Comparison of ENCODE assay signal across 21 mouse cellular contexts in genomic region chr12:111436170-111436569, GRCm38 (mm10). TPM values are rescaled to one million over a fixed set of nuclear protein-coding genes. Genes with fewer than 3 reads are reported as not detected.
A peak's percentile ranks its signal among the peaks of the same experiment; 100 is the strongest.
DNase-seq lines count a peak whose midpoint lies in the region; ATAC-seq and TF ChIP-seq lines count a peak whose summit lies in the region.
"Had no signal": no experiment of that assay in that cellular context is flagged by ENCODE, and none has a peak within 500 bp of the region (broad histone marks: within the 10 kb centered on the region; RNA-seq: fewer than 3 reads in every experiment).

No protein-coding gene starts in this region.

- intact Hi-C loops in left cerebral cortex, adult 2 months (cut with DNase I) = no loop called here

- no peaks in the 10 kb centered on the region for H3K79me2 ChIP-seq in macrophage (ENCODE audit: inconsistent target)

- no peak for DNase-seq in left cerebral cortex, adult 2 months (ENCODE audit: extremely low spot score in 1 of 2, low spot score in 2 of 2)
- DNase-seq in left cerebral cortex, adult 9 months (ENCODE audit: low spot score in 2 of 2) = no peak
- DNase-seq in thymus, postnatal 36 days = no peak
- DNase-seq: cerebellum, adult 11 months; gastrocnemius, postnatal 14 days; heart, postnatal 36 days; kidney, adult 9 months; layer of hippocampus, postnatal 36 days; left cerebral cortex, postnatal 4 days; spleen, adult 18-20 months; thymus, postnatal 14 days had no signal

- no peak for ATAC-seq in intestine, postnatal 0 days
- ATAC-seq in forebrain, embryonic 16.5 days = no peak
- ATAC-seq: hindbrain, embryonic 16.5 days had no signal

- no peak overlapping the region for H3K4me2 ChIP-seq in intestine, postnatal 0 days (replicated peaks; ENCODE audit: low read depth)
- H3K4me2 ChIP-seq in forebrain, embryonic 16.5 days (ENCODE audit: low read length) = no peak overlapping the region
- H3K4me2 ChIP-seq: embryonic facial prominence, embryonic 13.5 days; heart, embryonic 11.5 days; lung, embryonic 15.5 days had no signal

- no peaks in the 10 kb centered on the region for H3K27me3 ChIP-seq in intestine, postnatal 0 days (replicated peaks; ENCODE audit: control insufficient read depth, insufficient read depth, low read length)
- peaks cover 15% of the 10 kb centered on the region for H3K27me3 ChIP-seq in forebrain, embryonic 16.5 days (replicated peaks; ENCODE audit: control insufficient read depth, insufficient read depth, low read length)

- no peak overlapping the region for H3K9ac ChIP-seq in intestine, postnatal 0 days (ENCODE audit: low read depth, low read length)
- no peak overlapping the region for H3K9ac ChIP-seq in forebrain, embryonic 16.5 days (replicated peaks; ENCODE audit: low read depth, low read length)
- H3K9ac ChIP-seq: embryonic facial prominence, embryonic 13.5 days; lung, embryonic 15.5 days had no signal

- no peak overlapping the region for H3K4me3 ChIP-seq in left cerebral cortex, adult 2 months
- H3K4me3 ChIP-seq in bone marrow macrophage, adult 2 months (ENCODE audit: insufficient read depth, low read length) = peak overlapping the region; percentile 16
- no peak overlapping the region for H3K4me3 ChIP-seq in intestine, postnatal 0 days (ENCODE audit: low read depth, low read length)
- H3K4me3 ChIP-seq in macrophage (ENCODE audit: inconsistent target) = no peak overlapping the region
- no peak overlapping the region for H3K4me3 ChIP-seq in forebrain, embryonic 16.5 days (replicated peaks; ENCODE audit: low read length)
- H3K4me3 ChIP-seq: embryonic facial prominence, embryonic 13.5 days; lung, embryonic 15.5 days had no signal

- H3K9me3 ChIP-seq in intestine, postnatal 0 days (ENCODE audit: control insufficient read depth) = no peaks in the 10 kb centered on the region
- H3K9me3 ChIP-seq in forebrain, embryonic 16.5 days (ENCODE audit: control insufficient read depth, low read length) = no peaks in the 10 kb centered on the region
- H3K9me3 ChIP-seq: embryonic facial prominence, embryonic 13.5 days; lung, embryonic 15.5 days had no signal

- H3K27ac ChIP-seq in left cerebral cortex, adult 2 months = peak overlapping the region; percentile 50; the same call in 1 of the 2 replicates
- peak overlapping the region; percentile 85 for H3K27ac ChIP-seq in bone marrow macrophage, adult 2 months (ENCODE audit: insufficient read depth, low read depth, low read length)
- H3K27ac ChIP-seq in intestine, postnatal 0 days (ENCODE audit: low read depth, low read length) = 0 out of 2 replicates have a peak overlapping the region, but pooled peaks have one; percentile 21
- peak overlapping the region; percentile 98 for H3K27ac ChIP-seq in macrophage
- no peak overlapping the region for H3K27ac ChIP-seq in forebrain, embryonic 16.5 days (ENCODE audit: low read length)
- H3K27ac ChIP-seq: embryonic facial prominence, embryonic 13.5 days; lung, embryonic 15.5 days had no signal

- no peak for TF ChIP-seq CTCF in left cerebral cortex, adult 2 months (IDR thresholded peaks at IDR 0.05)
- no peak for TF ChIP-seq CTCF in bone marrow macrophage, adult 2 months (IDR thresholded peaks at IDR 0.05; ENCODE audit: low read depth, low read length)
- no peak for TF ChIP-seq CTCF in intestine, postnatal 0 days (IDR thresholded peaks at IDR 0.05; ENCODE audit: low read depth)

- TF ChIP-seq POLR2A in bone marrow macrophage, adult 2 months (IDR thresholded peaks at IDR 0.05; ENCODE audit: borderline replicate concordance, low read depth, low read length) = no peak

- H3K36me3 ChIP-seq in intestine, postnatal 0 days (ENCODE audit: control insufficient read depth, insufficient read depth) = no peaks in the 10 kb centered on the region
- H3K36me3 ChIP-seq in macrophage (ENCODE audit: inconsistent target) = no peaks in the 10 kb centered on the region
- H3K36me3 ChIP-seq in forebrain, embryonic 16.5 days (ENCODE audit: control insufficient read depth, insufficient read depth) = no peaks in the 10 kb centered on the region
- H3K36me3 ChIP-seq: embryonic facial prominence, embryonic 13.5 days; lung, embryonic 15.5 days had no signal

- peaks cover 82% of the 10 kb centered on the region for H3K4me1 ChIP-seq in bone marrow macrophage, adult 2 months (ENCODE audit: control insufficient read depth, insufficient read depth, low read length)
- peaks cover 19% of the 10 kb centered on the region for H3K4me1 ChIP-seq in intestine, postnatal 0 days (replicated peaks; ENCODE audit: control insufficient read depth, insufficient read depth, low read length)
- no peaks in the 10 kb centered on the region for H3K4me1 ChIP-seq in forebrain, embryonic 16.5 days (replicated peaks; ENCODE audit: control insufficient read depth, insufficient read depth, low read length)

- 82% methylated on average over 3 of the region's 3 CpGs for WGBS in intestine, postnatal 0 days
- WGBS in macrophage (ENCODE audit: missing documents) = 58% methylated on average over 3 of the region's 3 CpGs
- WGBS in forebrain, embryonic 16.5 days = 87% methylated on average over 3 of the region's 3 CpGs

RNA-seq across cellular contexts. Expression of gene Tnfaip2, which starts 6.1 kb away (rescaled TPM):
- total RNA-seq in left cerebral cortex, adult 2 months (2021) = under 1 TPM; 0.82 to 0.84 TPM
- polyA plus RNA-seq in bone marrow macrophage, adult 2 months (2012; ENCODE audit: insufficient read depth, insufficient read length, missing spikeins) = 300 and 304 TPM in 2 replicates
- polyA plus RNA-seq in intestine, postnatal 0 days (2015; fragmentation: Nextera tagmentation; extraction: Ambion mirVana) = 10.5 and 10.8 TPM in 2 replicates
- over 10,000 TPM in 4 of 26 experiments, 1,000 to 10,000 TPM in 18, 100 to 1,000 TPM in 4; 785 to 11,990 (median 4,844) TPM for total RNA-seq in macrophage (2018; cell fraction: chromatin; rRNA removed)
- total RNA-seq in macrophage (2018; cell fraction: cytosol; rRNA removed) = 1,000 to 10,000 TPM in 8 of 26 experiments, 100 to 1,000 TPM in 18; 279 to 3,779 (median 516) TPM
- total RNA-seq in macrophage (2018; cell fraction: nucleus; rRNA removed) = 1,000 to 10,000 TPM in 19 of 26 experiments, 100 to 1,000 TPM in 7; 417 to 7,545 (median 2,584) TPM
- 127 to 339 TPM (median 289 TPM) in 3 replicates for polyA plus RNA-seq in macrophage (2018)
- polyA plus RNA-seq in forebrain, embryonic 16.5 days (2015; fragmentation: Nextera tagmentation; extraction: Ambion mirVana) = 0.63 and 0.84 TPM in 2 replicates

RNA-seq across cellular contexts. Expression of gene Exoc3l4, which starts 19.4 kb away (rescaled TPM):
- total RNA-seq in left cerebral cortex, adult 2 months (2021) = under 1 TPM; 0.54 to 0.96 TPM
- 7.8 and 8.0 TPM in 2 replicates for polyA plus RNA-seq in bone marrow macrophage, adult 2 months (2012; ENCODE audit: insufficient read depth, insufficient read length, missing spikeins)
- 163 and 172 TPM in 2 replicates for polyA plus RNA-seq in intestine, postnatal 0 days (2015; fragmentation: Nextera tagmentation; extraction: Ambion mirVana)
- 100 to 1,000 TPM in 1 of 26 experiments, 10 to 100 TPM in 23, 1 to 10 TPM in 2; 9.1 to 109 (median 30.7) TPM for total RNA-seq in macrophage (2018; cell fraction: chromatin; rRNA removed)
- 10 to 100 TPM in 20 of 26 experiments, 1 to 10 TPM in 6; 7.8 to 73.6 (median 15.0) TPM for total RNA-seq in macrophage (2018; cell fraction: cytosol; rRNA removed)
- total RNA-seq in macrophage (2018; cell fraction: nucleus; rRNA removed) = 100 to 1,000 TPM in 4 of 26 experiments, 10 to 100 TPM in 20, 1 to 10 TPM in 2; 8.3 to 170 (median 42.3) TPM
- polyA plus RNA-seq in macrophage (2018) = 8.0 to 13.2 TPM (median 12.5 TPM) in 3 replicates
- polyA plus RNA-seq in forebrain, embryonic 16.5 days (2015; fragmentation: Nextera tagmentation; extraction: Ambion mirVana) = 1.9 and 2.5 TPM in 2 replicates

RNA-seq across cellular contexts. Expression of gene Lbhd2, which starts 29.6 kb away (rescaled TPM):
- total RNA-seq in left cerebral cortex, adult 2 months (2021) = 1 to 10 TPM; 1.3 to 2.8 TPM
- polyA plus RNA-seq in bone marrow macrophage, adult 2 months (2012; ENCODE audit: insufficient read depth, insufficient read length, missing spikeins) = not detected in 2 replicates
- 2.2 and 2.8 TPM in 2 replicates for polyA plus RNA-seq in intestine, postnatal 0 days (2015; fragmentation: Nextera tagmentation; extraction: Ambion mirVana)
- total RNA-seq in macrophage (2018; cell fraction: chromatin; rRNA removed) = not detected
- not detected for total RNA-seq in macrophage (2018; cell fraction: cytosol; rRNA removed)
- total RNA-seq in macrophage (2018; cell fraction: nucleus; rRNA removed) = not detected
- not detected in 3 replicates for polyA plus RNA-seq in macrophage (2018)
- 1.3 and 4.5 TPM in 2 replicates for polyA plus RNA-seq in forebrain, embryonic 16.5 days (2015; fragmentation: Nextera tagmentation; extraction: Ambion mirVana)
- total RNA-seq: adrenal gland, adult 18-20 months; gastrocnemius, postnatal 14 days; heart, postnatal 36 days had no signal
- polyA plus RNA-seq: neural tube, embryonic 11.5 days had no signal

RNA-seq across cellular contexts. Expression of gene Gm266, which starts 49.5 kb away (rescaled TPM):
- total RNA-seq in left cerebral cortex, adult 2 months (2021) = 1 to 10 TPM; 3.1 to 3.3 TPM
- polyA plus RNA-seq in bone marrow macrophage, adult 2 months (2012; ENCODE audit: insufficient read depth, insufficient read length, missing spikeins) = not detected in 2 replicates
- polyA plus RNA-seq in intestine, postnatal 0 days (2015; fragmentation: Nextera tagmentation; extraction: Ambion mirVana) = 7.3 and 8.6 TPM in 2 replicates
- not detected for total RNA-seq in macrophage (2018; cell fraction: chromatin; rRNA removed)
- total RNA-seq in macrophage (2018; cell fraction: cytosol; rRNA removed) = under 1 TPM in 2 of 26 experiments, not detected in 24; 0.10 to 0.14 TPM
- total RNA-seq in macrophage (2018; cell fraction: nucleus; rRNA removed) = under 1 TPM in 1 of 26 experiments, not detected in 25; 0.86 TPM
- not detected in 3 replicates for polyA plus RNA-seq in macrophage (2018)
- polyA plus RNA-seq in forebrain, embryonic 16.5 days (2015; fragmentation: Nextera tagmentation; extraction: Ambion mirVana) = 0.23 and 1.1 TPM in 2 replicates
- total RNA-seq: adrenal gland, adult 18-20 months had no signal

RNA-seq across cellular contexts. Expression of gene Cdc42bpb, which starts 58.7 kb away (rescaled TPM):
- total RNA-seq in left cerebral cortex, adult 2 months (2021) = 100 to 1,000 TPM; 137 to 142 TPM
- 32.5 and 41.6 TPM in 2 replicates for polyA plus RNA-seq in bone marrow macrophage, adult 2 months (2012; ENCODE audit: insufficient read depth, insufficient read length, missing spikeins)
- 26.4 and 27.2 TPM in 2 replicates for polyA plus RNA-seq in intestine, postnatal 0 days (2015; fragmentation: Nextera tagmentation; extraction: Ambion mirVana)
- total RNA-seq in macrophage (2018; cell fraction: chromatin; rRNA removed) = 100 to 1,000 TPM in 23 of 26 experiments, 10 to 100 TPM in 3; 85.6 to 266 (median 132) TPM
- total RNA-seq in macrophage (2018; cell fraction: cytosol; rRNA removed) = 10 to 100 TPM; 29.5 to 63.6 (median 45.5) TPM
- total RNA-seq in macrophage (2018; cell fraction: nucleus; rRNA removed) = 100 to 1,000 TPM in 13 of 26 experiments, 10 to 100 TPM in 13; 64.9 to 177 (median 101) TPM
- polyA plus RNA-seq in macrophage (2018) = 42.2 to 86.3 TPM (median 42.7 TPM) in 3 replicates
- 33.6 and 39.9 TPM in 2 replicates for polyA plus RNA-seq in forebrain, embryonic 16.5 days (2015; fragmentation: Nextera tagmentation; extraction: Ambion mirVana)

Comparison
In these comparisons a context has a peak if more than half of its experiments do, and no peak if none do; other contexts are left out.
1. RNA of gene Tnfaip2, which starts 6.1 kb away (polyA plus RNA-seq): 300 to 304 TPM in bone marrow macrophage, adult 2 months and 127 to 339 TPM in macrophage; 10.5 to 10.8 TPM in intestine, postnatal 0 days and 0.63 to 0.84 TPM in forebrain, embryonic 16.5 days; every median in the first group is over 10 times any median in the second.
2. RNA of gene Exoc3l4, which starts 19.4 kb away (polyA plus RNA-seq): 163 to 172 TPM in intestine, postnatal 0 days; 7.8 to 8.0 TPM in bone marrow macrophage, adult 2 months, 8.0 to 13.2 TPM in macrophage and 1.9 to 2.5 TPM in forebrain, embryonic 16.5 days; every median in the first group is over 10 times any median in the second.